Mouse (Mus musculus): ENCODE data around the gene Rph3a. TPM values are rescaled to one million over a fixed set of nuclear protein-coding genes. Genes with fewer than 3 reads are reported as not detected.
"Not testable (repeated sequence)": the region's sequence is repeated elsewhere in the genome, so short reads cannot be mapped to it uniquely, and the experiment has no call there.

Rph3a gene
- total and polyA plus RNA-seq, 3 experiments = not detected

GRCm38 (mm10) chr5:120938586-120938985 lies 71.3 kb downstream of the Rph3a start:
- Histone ChIP-seq H3K4me3 (ENCODE audit: low read depth, low read length) (no peak overlapping the region), H3K27me3 (ENCODE audit: insufficient read depth, low read length) (no peaks in the 10 kb centered on the region), H3K9me3 (replicated peaks) (no peaks in the 10 kb centered on the region), H3K4me1 (ENCODE audit: insufficient read depth, low read depth, low read length) (no peaks in the 10 kb centered on the region), H3K36me3 (replicated peaks) (no peaks in the 10 kb centered on the region)
- ATAC-seq (ENCODE audit: extremely low read depth, insufficient number of reproducible peaks, low FRiP score, poor library complexity, severe bottlenecking) (no peak), DNase-seq (ENCODE audit: low spot score) (no peak)
- TF ChIP-seq GATA1 (IDR thresholded peaks at IDR 0.05; ENCODE audit: borderline replicate concordance, low read length) = no peak
- TF ChIP-seq POLR2AphosphoS5 (IDR thresholded peaks at IDR 0.05; ENCODE audit: insufficient replicate concordance, low read depth, low read length) = no peak
- no peak for TF ChIP-seq TAL1 (conservative IDR thresholded peaks at IDR 0.05; ENCODE audit: low read depth, low read length)
- TF ChIP-seq GATA2 (IDR thresholded peaks at IDR 0.05; ENCODE audit: borderline replicate concordance, low read depth, low read length) = no peak
- no peak for TF ChIP-seq CTCF (IDR thresholded peaks at IDR 0.05; ENCODE audit: low read depth, low read length)

GRCm38 (mm10) chr5:120937841-120938240 lies 72.1 kb downstream of the Rph3a start:
- TF ChIP-seq POLR2AphosphoS5 (IDR thresholded peaks at IDR 0.05; ENCODE audit: insufficient replicate concordance, low read depth, low read length) (no peak), TAL1 (conservative IDR thresholded peaks at IDR 0.05; ENCODE audit: low read depth, low read length) (no peak), GATA1 (IDR thresholded peaks at IDR 0.05; ENCODE audit: borderline replicate concordance, low read length) (no peak), GATA2 (IDR thresholded peaks at IDR 0.05; ENCODE audit: borderline replicate concordance, low read depth, low read length) (no peak), CTCF (IDR thresholded peaks at IDR 0.05; ENCODE audit: low read depth, low read length) (no peak)
- H3K9me3 ChIP-seq (replicated peaks) = no peaks in the 10 kb centered on the region
- no peaks in the 10 kb centered on the region for H3K4me1 ChIP-seq (ENCODE audit: insufficient read depth, low read depth, low read length)
- H3K27me3 ChIP-seq (ENCODE audit: insufficient read depth, low read length) = no peaks in the 10 kb centered on the region
- H3K36me3 ChIP-seq (replicated peaks) = no peaks in the 10 kb centered on the region
- DNase-seq (ENCODE audit: low spot score) (no peak), ATAC-seq (ENCODE audit: extremely low read depth, insufficient number of reproducible peaks, low FRiP score, poor library complexity, severe bottlenecking) (no peak)
- no peak overlapping the region for H3K4me3 ChIP-seq (ENCODE audit: low read depth, low read length)

- no peaks in the 10 kb centered on the region for H3K36me3 ChIP-seq (replicated peaks)
- no peaks in the 10 kb centered on the region for H3K9me3 ChIP-seq (replicated peaks)
- H3K27me3 ChIP-seq (ENCODE audit: insufficient read depth, low read length) = no peaks in the 10 kb centered on the region
- H3K4me1 ChIP-seq (ENCODE audit: insufficient read depth, low read depth, low read length) = no peaks in the 10 kb centered on the region
- no peak overlapping the region for H3K4me3 ChIP-seq (ENCODE audit: low read depth, low read length)
- DNase-seq (ENCODE audit: low spot score) (no peak), ATAC-seq (ENCODE audit: extremely low read depth, insufficient number of reproducible peaks, low FRiP score, poor library complexity, severe bottlenecking) (no peak)
- no peak for TF ChIP-seq POLR2AphosphoS5 (IDR thresholded peaks at IDR 0.05; ENCODE audit: insufficient replicate concordance, low read depth, low read length)
- TF ChIP-seq TAL1 (conservative IDR thresholded peaks at IDR 0.05; ENCODE audit: low read depth, low read length) = no peak
- no peak for TF ChIP-seq GATA2 (IDR thresholded peaks at IDR 0.05; ENCODE audit: borderline replicate concordance, low read depth, low read length)
- no peak for TF ChIP-seq GATA1 (IDR thresholded peaks at IDR 0.05; ENCODE audit: borderline replicate concordance, low read length)
- no peak for TF ChIP-seq CTCF (IDR thresholded peaks at IDR 0.05; ENCODE audit: low read depth, low read length)
Measured at GRCm38 (mm10) chr5:120933966-120934365, 75.9 kb downstream of the Rph3a start.

- no peak overlapping the region for H3K4me3 ChIP-seq (ENCODE audit: low read depth, low read length)
- no peaks in the 10 kb centered on the region for H3K9me3 ChIP-seq (replicated peaks)
- no peak for ATAC-seq (ENCODE audit: extremely low read depth, insufficient number of reproducible peaks, low FRiP score, poor library complexity, severe bottlenecking)
- no peak for DNase-seq (ENCODE audit: low spot score)
- H3K27me3 ChIP-seq (ENCODE audit: insufficient read depth, low read length) = no peaks in the 10 kb centered on the region
- TF ChIP-seq CTCF (IDR thresholded peaks at IDR 0.05; ENCODE audit: low read depth, low read length) (no peak), GATA1 (IDR thresholded peaks at IDR 0.05; ENCODE audit: borderline replicate concordance, low read length) (no peak), GATA2 (IDR thresholded peaks at IDR 0.05; ENCODE audit: borderline replicate concordance, low read depth, low read length) (no peak), TAL1 (conservative IDR thresholded peaks at IDR 0.05; ENCODE audit: low read depth, low read length) (no peak), POLR2AphosphoS5 (IDR thresholded peaks at IDR 0.05; ENCODE audit: insufficient replicate concordance, low read depth, low read length) (no peak)
- H3K36me3 ChIP-seq (replicated peaks) = no peaks in the 10 kb centered on the region
- H3K4me1 ChIP-seq (ENCODE audit: insufficient read depth, low read depth, low read length) = no peaks in the 10 kb centered on the region
Measured at GRCm38 (mm10) chr5:120927036-120927435, 82.9 kb downstream of the Rph3a start.

GRCm38 (mm10) chr5:120926311-120926710 lies 83.6 kb downstream of the Rph3a start:
- not testable (repeated sequence) for H3K4me1 ChIP-seq (ENCODE audit: insufficient read depth, low read depth, low read length); H3K9me3 ChIP-seq (replicated peaks); DNase-seq (ENCODE audit: low spot score); H3K4me3 ChIP-seq (ENCODE audit: low read depth, low read length); H3K36me3 ChIP-seq (replicated peaks); ATAC-seq (ENCODE audit: extremely low read depth, insufficient number of reproducible peaks, low FRiP score, poor library complexity, severe bottlenecking); H3K27me3 ChIP-seq (ENCODE audit: insufficient read depth, low read length)

- not testable (repeated sequence) for ATAC-seq (ENCODE audit: extremely low read depth, insufficient number of reproducible peaks, low FRiP score, poor library complexity, severe bottlenecking); H3K4me3 ChIP-seq (ENCODE audit: low read depth, low read length); H3K9me3 ChIP-seq (replicated peaks); H3K36me3 ChIP-seq (replicated peaks); DNase-seq (ENCODE audit: low spot score); H3K4me1 ChIP-seq (ENCODE audit: insufficient read depth, low read depth, low read length); H3K27me3 ChIP-seq (ENCODE audit: insufficient read depth, low read length)
Measured at GRCm38 (mm10) chr5:120924520-120924919, 85.4 kb downstream of the Rph3a start.

GRCm38 (mm10) chr5:120923969-120924368 lies 85.9 kb downstream of the Rph3a start:
- Histone ChIP-seq H3K36me3 (replicated peaks) (no peaks in the 10 kb centered on the region), H3K9me3 (replicated peaks) (no peaks in the 10 kb centered on the region), H3K4me3 (ENCODE audit: low read depth, low read length) (no peak overlapping the region), H3K27me3 (ENCODE audit: insufficient read depth, low read length) (no peaks in the 10 kb centered on the region), H3K4me1 (ENCODE audit: insufficient read depth, low read depth, low read length) (no peaks in the 10 kb centered on the region)
- DNase-seq (ENCODE audit: low spot score) (no peak), ATAC-seq (ENCODE audit: extremely low read depth, insufficient number of reproducible peaks, low FRiP score, poor library complexity, severe bottlenecking) (no peak)
- TF ChIP-seq GATA1 (IDR thresholded peaks at IDR 0.05; ENCODE audit: borderline replicate concordance, low read length) = no peak
- TF ChIP-seq POLR2AphosphoS5 (IDR thresholded peaks at IDR 0.05; ENCODE audit: insufficient replicate concordance, low read depth, low read length) = no peak
- TF ChIP-seq TAL1 (conservative IDR thresholded peaks at IDR 0.05; ENCODE audit: low read depth, low read length) = no peak
- TF ChIP-seq GATA2 (IDR thresholded peaks at IDR 0.05; ENCODE audit: borderline replicate concordance, low read depth, low read length) = no peak
- TF ChIP-seq CTCF (IDR thresholded peaks at IDR 0.05; ENCODE audit: low read depth, low read length) = no peak

Measured in G1E (cell line).